Mouse (Mus musculus) kidney, adult 2 months (tissue): ENCODE data around the gene Axin2.

Source experiments
- CTCF ChIP-seq: fragments of 200-500 bp; conservative IDR thresholded peaks from 2 replicates; pipeline ENCODE4 v1.5.1; 2011; ENCODE audit warnings: low read depth, mild to moderate bottlenecking, control low read depth, low read length, moderate library complexity, mixed read lengths; ENCODE audit not compliant: insufficient read depth, insufficient read length
- POLR2A ChIP-seq: fragments of 200-500 bp; IDR thresholded peaks from one replicate; pipeline ENCODE4 v1.6.1; 2011; ENCODE audit warnings: low read depth, low read length, control low read depth

GRCm38 (mm10) chr11:108900718-108901488 is 19.2 kb upstream of the Axin2 start:
- TF ChIP-seq CTCF (no peak), POLR2A (no peak)
